Mouse (Mus musculus) heart, adult 2 months (tissue): Measurements from ENCODE around the gene Ssh3. TPM values are rescaled to one million over a fixed set of nuclear protein-coding genes. Genes with fewer than 3 reads are reported as not detected.

Experiments
- DNase-seq, 2 experiments: peaks; one replicate each; pipeline ENCODE4 v3.0.0; 2021
- H3K27ac ChIP-seq: fragments of 200-600 bp; 2 replicates; pipeline ENCODE4 v1.8.1; 2022
- H3K27me3 ChIP-seq: fragments of 200-500 bp; 2 replicates; pipeline ENCODE4 v1.6.1; 2012; ENCODE audit warnings: mild to moderate bottlenecking, low read length, inconsistent platforms, mixed read lengths; ENCODE audit not compliant: control insufficient read depth, insufficient read depth
- H3K36me3 ChIP-seq: fragments of 200-500 bp; 2 replicates; pipeline ENCODE4 v1.6.1; 2012; ENCODE audit warnings: low read length, inconsistent platforms; ENCODE audit not compliant: control insufficient read depth, insufficient read depth
- H3K4me1 ChIP-seq: fragments of 200-500 bp; 2 replicates; pipeline ENCODE4 v1.6.1; 2011; ENCODE audit warnings: low read length; ENCODE audit not compliant: control insufficient read depth, insufficient read depth
- H3K4me3 ChIP-seq: fragments of 200-600 bp; 2 replicates; pipeline ENCODE4 v1.8.1; 2022
- H3K79me2 ChIP-seq: fragments of 200-500 bp; replicated peaks from 2 replicates; pipeline ENCODE4 v1.6.1; 2012; ENCODE audit warnings: mild to moderate bottlenecking, inconsistent platforms, low read length, moderate library complexity, mixed read lengths; ENCODE audit not compliant: control insufficient read depth, insufficient read depth
- H3K9ac ChIP-seq: fragments of 200-500 bp; 2 replicates; pipeline ENCODE4 v1.6.1; 2012; ENCODE audit warnings: low read depth, mild to moderate bottlenecking, control low read depth, inconsistent platforms, low read length, mixed read lengths
- CTCF ChIP-seq: fragments of 200-600 bp; IDR thresholded peaks from 2 replicates; pipeline ENCODE4 v1.8.1; 2022; ENCODE audit warnings: antibody characterized with exemption, mild to moderate bottlenecking, moderate library complexity
- EP300 ChIP-seq: fragments of 200-500 bp; IDR thresholded peaks from 2 replicates; pipeline ENCODE4 v1.6.1; 2011; ENCODE audit warnings: low read depth, low read length, control low read depth; ENCODE audit not compliant: insufficient read depth
- POLR2A ChIP-seq: fragments of 200-500 bp; IDR thresholded peaks from 2 replicates; pipeline ENCODE4 v1.6.1; 2011; ENCODE audit warnings: mild to moderate bottlenecking, low read depth, low read length, control low read depth; ENCODE audit not compliant: insufficient read depth
- WGBS: fragments of 180-500 bp; shearing (Covaris S2); methylation state at CpG from one replicate; pipeline ENCODE4 v1.1.7; 2018; 5-methylcytosine and 5-hydroxymethylcytosine counted together
- intact Hi-C: fragments of 180-260 bp; cut with DNase I; formaldehyde crosslinking; loops from one replicate; pipeline ENCODE4 v1.15.1; 2025
- polyA plus RNA-seq: library from polyadenylated mRNA; depleted of rRNA; stranded (reverse); fragments of >200 nt; gene quantifications from 2 replicates; pipeline ENCODE4 v1.2.3, GENCODE M21; 2012
- total RNA-seq, 2 experiments: library from RNA; stranded (reverse); gene quantifications; 2 replicates each; pipeline ENCODE4 v1.2.3; 2021

The Ssh3 gene
- total and polyA plus RNA-seq, 3 experiments, result 6.7 to 15.9 (median 7.3) TPM

- TF ChIP-seq EP300 (no peak), CTCF (no peak), POLR2A (no peak)
- intact Hi-C loops, result no loop called here
- Histone ChIP-seq H3K9ac (no peak overlapping the region), H3K36me3 (no peaks in the 10 kb centered on the region), H3K27me3 (no peaks in the 10 kb centered on the region), H3K27ac (peak overlapping the region; percentile 28), H3K4me3 (no peak overlapping the region), H3K4me1 (peaks cover 6% of the 10 kb centered on the region; the same call in 1 of the 2 replicates), H3K79me2 (no peaks in the 10 kb centered on the region)
- 36% methylated on average over 14 of the region's 14 CpGs for WGBS
- DNase-seq, result no peak
Measured at GRCm38 (mm10) chr19:4220957-4221743, 47.8 kb downstream of the Ssh3 start.

- DNase-seq, result no peak
- no peak for TF ChIP-seq POLR2A
- TF ChIP-seq EP300, result no peak
- no peak for TF ChIP-seq CTCF
- Histone ChIP-seq H3K27me3 (no peaks in the 10 kb centered on the region), H3K36me3 (no peaks in the 10 kb centered on the region), H3K79me2 (no peaks in the 10 kb centered on the region), H3K4me3 (no peak overlapping the region), H3K9ac (no peak overlapping the region), H3K27ac (no peak overlapping the region), H3K4me1 (peaks cover 11% of the 10 kb centered on the region)
- WGBS, result 43% methylated on average over 4 of the region's 4 CpGs
- intact Hi-C loops, result no loop called here
Measured at GRCm38 (mm10) chr19:4220416-4220815, 48.6 kb downstream of the Ssh3 start.

- TF ChIP-seq EP300 (no peak), POLR2A (no peak), CTCF (no peak)
- H3K27ac ChIP-seq, result no peak overlapping the region
- no peaks in the 10 kb centered on the region for H3K27me3 ChIP-seq
- 89% methylated on average over 6 of the region's 6 CpGs for WGBS
- H3K4me1 ChIP-seq, result peaks cover 11% of the 10 kb centered on the region
- no peak for DNase-seq
- intact Hi-C loops, result no loop called here
- no peaks in the 10 kb centered on the region for H3K36me3 ChIP-seq
- H3K9ac ChIP-seq, result no peak overlapping the region
- no peak overlapping the region for H3K4me3 ChIP-seq
- H3K79me2 ChIP-seq, result no peaks in the 10 kb centered on the region
Measured at GRCm38 (mm10) chr19:4219943-4220342, 49.0 kb downstream of the Ssh3 start.

GRCm38 (mm10) chr19:4218784-4219183 is 50.2 kb downstream of the Ssh3 start:
- H3K4me3 ChIP-seq, result no peak overlapping the region
- no peak for TF ChIP-seq EP300
- no peak for TF ChIP-seq POLR2A
- TF ChIP-seq CTCF, result no peak
- intact Hi-C loops, result no loop called here
- no peak overlapping the region for H3K9ac ChIP-seq
- H3K4me1 ChIP-seq, result peaks cover 12% of the 10 kb centered on the region
- no peaks in the 10 kb centered on the region for H3K36me3 ChIP-seq
- WGBS, result 82% methylated on average over 1 of the region's 1 CpGs
- H3K27ac ChIP-seq, result no peak overlapping the region
- no peaks in the 10 kb centered on the region for H3K79me2 ChIP-seq
- no peaks in the 10 kb centered on the region for H3K27me3 ChIP-seq
- DNase-seq, result no peak

GRCm38 (mm10) chr19:4218293-4218692 is 50.7 kb downstream of the Ssh3 start:
- intact Hi-C loops, result no loop called here
- 90% methylated on average over 11 of the region's 11 CpGs for WGBS

DNA sequence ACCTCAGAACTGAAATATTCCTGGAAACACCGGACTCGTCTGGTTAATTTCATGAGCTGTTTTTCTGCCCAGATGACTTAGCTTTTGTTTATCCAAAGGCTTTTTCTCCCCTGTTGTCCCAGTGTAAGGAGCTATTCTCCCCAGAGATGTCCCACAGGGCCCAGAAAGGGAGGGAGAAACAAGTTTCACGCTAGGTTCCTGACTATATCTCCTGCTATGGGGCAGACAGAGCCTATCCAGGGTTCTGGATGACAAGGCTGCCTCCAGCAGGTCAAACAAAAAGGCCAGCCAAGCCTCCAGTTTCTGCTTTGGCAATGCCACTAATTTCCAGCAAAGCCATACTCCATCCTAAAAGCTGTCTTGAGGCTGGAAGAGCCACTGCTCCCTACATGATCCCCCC is 51.1 kb downstream of the Ssh3 start:
- 56% methylated on average over 3 of the region's 3 CpGs for WGBS
- DNase-seq, result no peak
- Histone ChIP-seq H3K9ac (no peak overlapping the region), H3K27me3 (no peaks in the 10 kb centered on the region), H3K4me1 (peaks cover 13% of the 10 kb centered on the region), H3K79me2 (no peaks in the 10 kb centered on the region), H3K27ac (no peak overlapping the region), H3K4me3 (no peak overlapping the region), H3K36me3 (no peaks in the 10 kb centered on the region)
- TF ChIP-seq CTCF (no peak), POLR2A (no peak), EP300 (no peak)
- intact Hi-C loops, result no loop called here

More at GRCm38 (mm10) chr19:4218293-4218692, 50.7 kb downstream of the Ssh3 start:
- Histone ChIP-seq H3K79me2 (no peaks in the 10 kb centered on the region), H3K27me3 (no peaks in the 10 kb centered on the region), H3K27ac (no peak overlapping the region), H3K36me3 (no peaks in the 10 kb centered on the region), H3K4me3 (no peak overlapping the region), H3K9ac (no peak overlapping the region), H3K4me1 (peaks cover 13% of the 10 kb centered on the region)
- DNase-seq, result no peak
- TF ChIP-seq EP300, result no peak
- TF ChIP-seq POLR2A, result no peak
- no peak for TF ChIP-seq CTCF
